Mouse (Mus musculus): ENCODE results near the gene Rnf208. TPM values are rescaled to one million over a fixed set of nuclear protein-coding genes. Genes with fewer than 3 reads are reported as not detected.
A peak's percentile ranks its signal among the peaks of the same experiment; 100 is the strongest.

The Rnf208 gene
- polyA plus RNA-seq, 1 experiment from 2014 or later: 22.9 TPM

GRCm38 (mm10) chr2:25207593-25207992, 34.5 kb upstream of the Rnf208 start:
- peaks cover 59% of the 10 kb centered on the region for H3K36me3 ChIP-seq
- H3K9me3 ChIP-seq (replicated peaks): no peaks in the 10 kb centered on the region
- H3K9ac ChIP-seq: no peak overlapping the region
- H3K4me2 ChIP-seq (replicated peaks): no peak overlapping the region
- WGBS: 81% methylated on average over 1 of the region's 1 CpGs
- no peak for ATAC-seq (ENCODE audit: insufficient number of reproducible peaks, low FRiP score, low TSS enrichment, low read depth)
- no peaks in the 10 kb centered on the region for H3K27me3 ChIP-seq
- no peak overlapping the region for H3K4me3 ChIP-seq (replicated peaks)
- peaks cover 21% of the 10 kb centered on the region for H3K4me1 ChIP-seq
- H3K27ac ChIP-seq (replicated peaks): no peak overlapping the region

- ATAC-seq (ENCODE audit: insufficient number of reproducible peaks, low FRiP score, low TSS enrichment, low read depth): no peak
- Histone ChIP-seq H3K4me3 (replicated peaks) (peak overlapping the region; percentile 93), H3K4me2 (replicated peaks) (peak overlapping the region; percentile 87), H3K9ac (peak overlapping the region; percentile 91), H3K36me3 (peaks cover 28% of the 10 kb centered on the region), H3K9me3 (replicated peaks) (no peaks in the 10 kb centered on the region), H3K27me3 (no peaks in the 10 kb centered on the region), H3K4me1 (peaks cover 21% of the 10 kb centered on the region), H3K27ac (replicated peaks) (peak overlapping the region; percentile 93)
- whole genome bisulfite sequencing: under 1% methylated on average over 24 of the region's 24 CpGs
Measured at GRCm38 (mm10) chr2:25210686-25211085, 31.4 kb upstream of the Rnf208 start.

GRCm38 (mm10) chr2:25211121-25211670, 30.9 kb upstream of the Rnf208 start, which contains the start of gene Nelfb:
Gene Nelfb, minus strand, starts transcription at chr2:25211489.
- Histone ChIP-seq H3K36me3 (peaks cover 23% of the 10 kb centered on the region), H3K4me1 (peaks cover 21% of the 10 kb centered on the region), H3K27me3 (no peaks in the 10 kb centered on the region), H3K27ac (replicated peaks) (peak within 1 kb of the TSS; percentile 93), H3K9me3 (replicated peaks) (no peaks in the 10 kb centered on the region), H3K4me3 (replicated peaks) (peak within 1 kb of the TSS; percentile 93), H3K9ac (peak within 1 kb of the TSS; percentile 91), H3K4me2 (replicated peaks) (peak within 1 kb of the TSS; percentile 87)
- under 1% methylated on average over 44 of the region's 44 CpGs for WGBS
- ATAC-seq (ENCODE audit: insufficient number of reproducible peaks, low FRiP score, low TSS enrichment, low read depth): peak; percentile 92

- H3K27ac ChIP-seq (replicated peaks): no peak overlapping the region
- H3K36me3 ChIP-seq: 0 out of 2 replicates have a peak, but pooled peaks cover 6% of the 10 kb centered on the region
- ATAC-seq (ENCODE audit: insufficient number of reproducible peaks, low FRiP score, low TSS enrichment, low read depth): no peak
- no peak overlapping the region for H3K4me2 ChIP-seq (replicated peaks)
- peaks cover 20% of the 10 kb centered on the region for H3K4me1 ChIP-seq
- H3K4me3 ChIP-seq (replicated peaks): no peak overlapping the region
- 64% methylated on average over 23 of the region's 23 CpGs for WGBS
- H3K9ac ChIP-seq: no peak overlapping the region
- no peaks in the 10 kb centered on the region for H3K27me3 ChIP-seq
- H3K9me3 ChIP-seq (replicated peaks): no peaks in the 10 kb centered on the region
Measured at GRCm38 (mm10) chr2:25213266-25213865, 28.7 kb upstream of the Rnf208 start.

GRCm38 (mm10) chr2:25214444-25214843, 27.6 kb upstream of the Rnf208 start, which contains the start of gene Stpg3:
Gene Stpg3, minus strand, starts transcription at chr2:25214637.
- 62% methylated on average over 3 of the region's 3 CpGs for WGBS
- ATAC-seq (ENCODE audit: insufficient number of reproducible peaks, low FRiP score, low TSS enrichment, low read depth): no peak
- H3K27me3 ChIP-seq: no peaks in the 10 kb centered on the region
- no peak within 1 kb of the TSS for H3K4me3 ChIP-seq (replicated peaks)
- H3K27ac ChIP-seq (replicated peaks): no peak within 1 kb of the TSS
- H3K9ac ChIP-seq: no peak within 1 kb of the TSS
- no peaks in the 10 kb centered on the region for H3K36me3 ChIP-seq
- H3K9me3 ChIP-seq (replicated peaks): no peaks in the 10 kb centered on the region
- H3K4me1 ChIP-seq: peaks cover 15% of the 10 kb centered on the region
- no peak within 1 kb of the TSS for H3K4me2 ChIP-seq (replicated peaks)

- Histone ChIP-seq H3K9ac (no peak overlapping the region), H3K27me3 (no peaks in the 10 kb centered on the region), H3K36me3 (0 out of 2 replicates have a peak, but pooled peaks cover 8% of the 10 kb centered on the region), H3K4me1 (no peaks in the 10 kb centered on the region), H3K4me3 (replicated peaks) (no peak overlapping the region), H3K9me3 (replicated peaks) (no peaks in the 10 kb centered on the region), H3K27ac (replicated peaks) (no peak overlapping the region), H3K4me2 (replicated peaks) (no peak overlapping the region)
- 60% methylated on average over 2 of the region's 2 CpGs for WGBS
- no peak for ATAC-seq (ENCODE audit: insufficient number of reproducible peaks, low FRiP score, low TSS enrichment, low read depth)
Measured at GRCm38 (mm10) chr2:25217666-25218065, 24.4 kb upstream of the Rnf208 start.

DNA sequence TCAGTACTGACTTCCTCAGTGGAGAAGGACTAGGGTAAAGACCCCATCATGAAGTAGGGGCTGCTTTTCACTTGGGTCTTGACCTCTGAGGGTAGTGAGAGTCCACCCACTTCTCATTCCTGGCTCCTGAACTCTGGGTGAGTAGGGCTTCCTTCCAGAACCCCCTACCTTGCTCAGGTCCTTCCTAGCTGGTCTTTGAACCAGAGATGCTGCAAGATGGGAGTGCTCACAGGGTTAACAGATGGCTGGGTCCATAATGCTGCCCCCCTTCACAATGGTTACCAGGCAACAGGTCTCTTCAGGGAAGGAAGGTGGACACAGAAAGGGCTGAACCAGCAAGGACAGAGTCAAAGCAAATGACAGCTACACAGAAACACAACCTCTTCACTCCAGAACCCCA, 23.6 kb upstream of the Rnf208 start, which contains the start of gene Fam166a:
Fam166a (plus strand) TSS at position 301 of the 400 bp plus-strand sequence.
- H3K4me2 ChIP-seq (replicated peaks): no peak within 1 kb of the TSS

DNA sequence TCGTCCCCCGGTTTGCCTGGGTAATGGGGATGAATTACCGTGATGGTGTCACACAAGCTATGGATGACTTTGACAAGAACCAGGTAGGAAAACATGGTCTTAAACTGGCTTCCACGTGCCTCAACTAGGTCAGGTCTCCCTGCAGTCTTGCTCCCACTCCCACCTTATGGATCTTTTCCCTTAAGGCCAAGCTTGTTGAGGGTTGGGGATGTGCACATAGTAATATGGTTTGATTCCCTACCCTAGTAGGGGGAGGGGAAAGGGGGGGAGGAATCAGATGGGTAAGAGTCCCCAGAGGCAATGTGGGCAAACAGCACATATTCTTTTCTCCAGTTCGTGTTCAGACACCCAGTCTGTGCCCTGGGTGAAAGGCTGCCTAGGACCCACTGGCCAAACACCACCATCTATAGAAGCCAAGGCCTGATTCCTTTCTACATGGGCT, 20.7 kb upstream of the Rnf208 start:
- no peak overlapping the region for H3K4me2 ChIP-seq (replicated peaks)
- 68% methylated on average over 5 of the region's 5 CpGs for WGBS
- H3K9me3 ChIP-seq (replicated peaks): no peaks in the 10 kb centered on the region
- H3K27me3 ChIP-seq: no peaks in the 10 kb centered on the region
- ATAC-seq (ENCODE audit: insufficient number of reproducible peaks, low FRiP score, low TSS enrichment, low read depth): no peak
- peaks cover 15% of the 10 kb centered on the region for H3K4me1 ChIP-seq
- 0 out of 2 replicates have a peak, but pooled peaks cover 8% of the 10 kb centered on the region for H3K36me3 ChIP-seq
- H3K4me3 ChIP-seq (replicated peaks): no peak overlapping the region
- H3K27ac ChIP-seq (replicated peaks): no peak overlapping the region
- no peak overlapping the region for H3K9ac ChIP-seq

More for the DNA sequence above, 23.6 kb upstream of the Rnf208 start, which contains the start of gene Fam166a:
- Histone ChIP-seq H3K36me3 (0 out of 2 replicates have a peak, but pooled peaks cover 8% of the 10 kb centered on the region), H3K27me3 (no peaks in the 10 kb centered on the region), H3K27ac (replicated peaks) (no peak within 1 kb of the TSS), H3K4me3 (replicated peaks) (no peak within 1 kb of the TSS), H3K9me3 (replicated peaks) (no peaks in the 10 kb centered on the region), H3K9ac (no peak within 1 kb of the TSS), H3K4me1 (peaks cover 4% of the 10 kb centered on the region)
- no peak for ATAC-seq (ENCODE audit: insufficient number of reproducible peaks, low FRiP score, low TSS enrichment, low read depth)

DNA sequence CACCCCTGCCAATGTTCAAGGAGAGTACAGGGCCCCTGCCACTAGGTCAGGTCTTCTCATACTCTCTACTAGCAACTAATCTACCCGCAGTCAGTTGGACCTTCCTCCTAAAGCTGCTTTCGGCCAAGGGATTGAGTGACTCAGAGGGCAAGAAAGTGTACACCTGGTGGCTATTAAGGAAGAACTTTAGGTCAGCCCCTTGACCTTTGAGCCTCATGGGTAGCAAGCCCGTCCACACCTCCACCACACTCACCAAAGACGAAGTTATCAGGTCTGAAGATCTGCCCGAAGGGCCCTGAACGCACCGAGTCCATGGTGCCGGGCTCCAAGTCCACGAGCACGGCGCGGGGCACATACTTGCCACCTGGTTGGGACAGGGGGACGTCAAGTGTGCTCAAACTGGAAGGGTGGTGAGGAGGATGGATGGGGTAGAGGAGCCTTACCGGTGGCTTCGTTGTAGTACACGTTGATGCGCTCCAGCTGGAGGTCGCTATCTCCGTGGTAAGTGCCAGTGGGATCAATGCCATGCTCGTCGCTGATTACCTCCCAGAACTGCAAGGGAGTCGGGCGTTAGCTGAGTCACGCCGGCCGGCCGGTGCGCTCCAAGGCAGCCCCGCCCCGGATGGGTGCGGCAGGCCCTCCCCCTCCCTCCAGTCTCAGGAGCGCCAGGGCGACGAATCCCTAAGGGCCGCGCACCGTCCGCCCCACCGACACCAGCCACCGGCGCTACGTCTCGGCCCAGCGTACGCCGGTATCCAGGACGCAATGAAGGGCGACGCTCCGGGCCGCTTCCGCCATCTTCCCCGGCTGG, 18.2 kb upstream of the Rnf208 start:
- no peaks in the 10 kb centered on the region for H3K9me3 ChIP-seq (replicated peaks)
- WGBS: under 1% methylated on average over 52 of the region's 53 CpGs

DNA sequence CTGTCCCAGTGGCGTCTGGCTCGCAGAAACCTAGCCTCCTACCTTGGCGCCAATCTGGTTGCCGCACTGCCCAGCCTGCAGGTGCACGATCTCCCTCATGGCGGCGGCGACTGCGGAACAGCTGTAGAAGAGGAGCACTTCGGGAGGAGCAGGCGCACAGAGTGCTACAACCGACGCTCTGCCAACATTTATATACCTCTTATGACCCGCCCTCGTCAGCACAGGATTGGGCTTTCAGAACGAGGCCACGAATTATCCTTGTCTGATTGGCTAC, 17.6 kb upstream of the Rnf208 start, which contains the start of gene Tubb4b:
Tubb4b (minus strand) TSS at position 211 of the 274 bp plus-strand sequence.
- Histone ChIP-seq H3K36me3 (0 out of 2 replicates have a peak, but pooled peaks cover 8% of the 10 kb centered on the region), H3K27me3 (no peaks in the 10 kb centered on the region), H3K9ac (peak within 1 kb of the TSS; percentile 79), H3K27ac (replicated peaks) (peak within 1 kb of the TSS; percentile 97), H3K9me3 (replicated peaks) (no peaks in the 10 kb centered on the region), H3K4me3 (replicated peaks) (peak within 1 kb of the TSS; percentile 96), H3K4me1 (peaks cover 27% of the 10 kb centered on the region), H3K4me2 (replicated peaks) (peak within 1 kb of the TSS; percentile 87)
- WGBS: under 1% methylated on average over 17 of the region's 17 CpGs
- no peak for ATAC-seq (ENCODE audit: insufficient number of reproducible peaks, low FRiP score, low TSS enrichment, low read depth)

More for the DNA sequence above, 18.2 kb upstream of the Rnf208 start:
- Histone ChIP-seq H3K4me2 (replicated peaks) (peak overlapping the region; percentile 87), H3K9ac (peak overlapping the region; percentile 79), H3K4me3 (replicated peaks) (peak overlapping the region; percentile 96), H3K4me1 (peaks cover 24% of the 10 kb centered on the region), H3K27me3 (no peaks in the 10 kb centered on the region), H3K27ac (replicated peaks) (peak overlapping the region; percentile 96), H3K36me3 (0 out of 2 replicates have a peak, but pooled peaks cover 8% of the 10 kb centered on the region)
- ATAC-seq (ENCODE audit: insufficient number of reproducible peaks, low FRiP score, low TSS enrichment, low read depth): peak; percentile 16
